Mouse (Mus musculus): ENCODE measurements around the gene Fer1l5.
A peak's percentile ranks its signal among the peaks of the same experiment; 100 is the strongest.

The Fer1l5 gene

GRCm38 (mm10) chr1:36371934-36372845, at the start of gene Fer1l5:
TSS of gene Fer1l5 (plus strand) at chr1:36372291.
- DNase-seq, result no peak

- DNase-seq, result peak; percentile 43
Observed at GRCm38 (mm10) chr1:36323076-36323475, 49.0 kb upstream of the Fer1l5 start.

- peak; percentile 81 for DNase-seq
Observed at GRCm38 (mm10) chr1:36323746-36324448, 48.2 kb upstream of the Fer1l5 start.

- DNase-seq, result no peak
Observed at GRCm38 (mm10) chr1:36325900-36326321, 46.2 kb upstream of the Fer1l5 start.

DNA sequence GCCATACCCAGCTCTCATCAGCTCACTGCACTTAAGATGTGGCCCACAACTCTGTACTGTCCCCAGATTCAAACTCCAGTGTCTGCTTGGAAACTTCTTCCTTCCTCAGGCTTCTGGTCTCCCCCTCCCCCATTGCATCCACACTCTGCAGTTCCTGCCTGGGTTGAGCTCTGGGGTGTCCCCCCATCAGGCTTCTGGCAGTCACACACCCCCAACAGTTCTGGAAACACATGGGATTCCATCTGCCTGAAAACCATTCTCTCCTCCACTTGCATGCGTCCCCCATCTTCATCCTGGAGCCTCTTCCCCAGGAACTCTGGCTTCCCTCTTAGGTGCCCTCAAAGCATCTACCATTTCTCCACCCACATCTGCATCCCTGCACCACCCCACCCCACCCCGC, 45.3 kb upstream of the Fer1l5 start:
- no peak for DNase-seq

- no peak for DNase-seq
Observed at GRCm38 (mm10) chr1:36331743-36332142, 40.3 kb upstream of the Fer1l5 start.

DNA sequence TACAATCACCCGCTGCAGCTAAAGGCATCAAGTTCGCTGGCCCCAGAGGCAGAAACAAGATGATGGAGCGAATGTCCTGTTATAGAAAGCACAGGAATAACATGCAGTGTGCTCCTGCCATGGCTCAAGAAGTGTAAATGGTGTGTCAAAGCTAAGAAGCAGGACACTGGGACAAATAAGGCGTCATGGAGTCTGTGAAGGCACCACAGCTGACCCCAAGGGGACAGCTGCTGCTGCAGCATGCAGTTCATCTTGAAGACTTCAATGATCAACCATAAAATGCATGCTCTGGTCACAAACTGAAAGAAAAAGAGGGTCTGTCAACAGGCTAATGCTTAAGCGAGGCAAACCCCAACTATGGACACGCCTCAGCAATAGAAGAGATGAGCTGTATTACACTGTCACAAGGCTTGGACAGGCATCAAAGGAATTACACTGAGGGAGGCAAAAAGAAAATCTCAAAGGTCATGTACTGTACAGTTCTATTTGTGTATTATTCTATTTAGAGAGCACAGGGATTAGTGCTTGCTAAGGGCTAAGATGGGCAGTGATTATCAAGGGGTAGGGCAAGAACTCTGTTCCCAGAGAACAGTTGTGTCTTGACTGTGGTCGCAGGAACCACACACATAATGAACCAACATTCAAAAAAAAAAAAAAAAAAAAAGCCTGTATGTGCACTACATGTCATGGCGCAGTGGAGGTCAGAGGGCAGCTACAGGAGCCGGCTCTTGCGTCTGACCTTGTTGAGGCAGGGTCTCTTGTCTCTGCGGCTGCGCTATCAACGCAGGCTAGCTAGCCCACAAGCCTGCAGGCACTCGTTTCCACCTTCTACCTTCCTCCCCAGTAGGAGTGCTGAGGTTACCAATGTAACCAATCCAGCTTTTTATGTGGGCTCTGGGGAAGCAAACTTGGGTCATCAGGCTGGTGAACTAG, 38.9 kb upstream of the Fer1l5 start:
- DNase-seq, result no peak

DNA sequence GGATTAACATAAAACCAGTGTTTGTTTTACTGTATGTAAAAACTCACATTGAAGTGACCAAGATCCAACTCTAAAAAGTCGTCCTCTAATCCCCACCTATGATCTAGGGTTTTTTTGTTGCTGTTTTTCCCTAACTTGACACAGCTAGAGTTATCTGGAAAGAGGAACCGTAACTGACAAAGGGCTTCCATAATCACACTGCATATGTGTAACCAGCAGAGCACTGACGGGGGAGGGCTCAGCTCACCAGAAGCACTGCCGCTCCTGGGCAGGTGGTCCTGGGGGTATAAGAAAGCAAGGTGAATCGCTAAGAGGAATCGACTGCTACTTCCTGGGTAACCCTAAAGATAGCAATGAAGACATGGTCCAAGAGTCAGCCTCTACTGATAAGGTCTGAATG, 29.5 kb upstream of the Fer1l5 start:
- no peak for DNase-seq

GRCm38 (mm10) chr1:36352351-36352750, 19.7 kb upstream of the Fer1l5 start:
- DNase-seq, result no peak

DNA sequence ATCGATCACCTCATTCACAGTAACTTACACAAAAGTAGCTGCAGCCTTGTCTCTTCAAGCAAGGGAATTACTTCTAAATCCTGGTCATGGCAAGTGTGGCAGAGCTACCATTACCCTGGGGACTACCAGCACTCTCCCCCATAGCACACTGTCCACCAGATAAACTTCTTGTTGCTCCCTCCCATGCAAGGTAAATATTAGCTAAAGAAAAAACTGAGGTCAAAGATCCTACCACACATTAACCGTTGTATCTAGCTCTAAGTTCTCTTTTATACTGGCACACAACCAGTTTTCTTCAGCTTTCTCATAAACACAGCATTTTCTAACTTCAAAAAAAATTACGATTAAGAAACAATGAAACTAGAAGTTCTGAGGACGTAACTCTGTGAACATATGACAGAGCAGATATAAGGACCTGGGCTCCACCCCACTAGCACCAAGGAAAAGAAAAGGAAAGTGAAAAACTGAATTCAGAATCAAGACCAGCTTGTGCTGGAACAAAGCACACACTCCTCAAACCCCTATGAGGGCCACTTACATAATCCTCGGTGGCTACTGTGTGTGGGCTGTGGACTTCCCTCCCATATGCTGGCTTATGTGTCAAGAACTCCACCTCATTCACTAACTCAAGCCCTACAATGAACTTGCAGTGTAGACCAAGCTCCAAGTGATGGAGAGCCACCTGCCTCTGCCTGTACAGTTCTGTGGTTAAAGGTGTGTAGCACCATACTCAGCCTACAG, 15.0 kb upstream of the Fer1l5 start:
- DNase-seq, result no peak

- DNase-seq, result peak; percentile 5
Observed at GRCm38 (mm10) chr1:36367698-36368097, 4.4 kb upstream of the Fer1l5 start.

- peak; percentile 69 for DNase-seq
Observed at GRCm38 (mm10) chr1:36368112-36368968, 3.8 kb upstream of the Fer1l5 start.

DNA sequence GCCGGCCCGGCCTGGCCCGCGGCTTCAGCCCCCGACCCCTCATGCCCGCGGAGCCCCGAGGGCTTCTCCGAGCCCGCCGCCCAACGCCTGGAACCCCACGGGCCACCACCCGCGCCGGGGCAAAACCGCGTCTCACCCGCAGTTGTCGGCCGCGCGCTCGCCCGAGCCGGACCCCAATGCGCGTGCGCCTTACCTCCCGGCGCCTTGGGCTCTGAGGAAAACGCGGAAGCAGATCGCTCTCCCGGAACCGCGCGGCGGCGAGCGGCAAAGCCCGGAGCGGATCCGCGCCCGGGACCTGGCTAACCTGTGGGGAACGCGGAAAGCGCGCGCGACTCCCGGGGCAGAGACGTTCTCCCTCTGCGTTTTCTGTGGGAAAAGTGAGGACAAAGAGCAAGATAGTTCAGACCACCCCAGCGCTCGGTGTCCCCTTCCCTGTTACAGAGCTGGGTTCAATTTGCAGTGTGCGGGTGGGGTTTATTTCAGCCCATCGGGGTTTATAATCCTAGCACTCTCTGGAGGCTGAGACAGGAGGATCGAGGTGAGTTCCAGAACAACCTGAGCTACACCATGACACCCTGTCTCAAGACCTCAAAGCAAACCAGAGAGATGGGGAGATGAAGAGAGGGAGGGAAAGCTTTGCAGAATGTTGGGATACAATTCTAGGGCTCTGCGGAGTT, 3.0 kb upstream of the Fer1l5 start, which contains the start of gene Kansl3:
Gene Kansl3 (minus strand): TSS at position 213 of the 677 bp plus-strand sequence.
- peak; percentile 91 for DNase-seq

DNA sequence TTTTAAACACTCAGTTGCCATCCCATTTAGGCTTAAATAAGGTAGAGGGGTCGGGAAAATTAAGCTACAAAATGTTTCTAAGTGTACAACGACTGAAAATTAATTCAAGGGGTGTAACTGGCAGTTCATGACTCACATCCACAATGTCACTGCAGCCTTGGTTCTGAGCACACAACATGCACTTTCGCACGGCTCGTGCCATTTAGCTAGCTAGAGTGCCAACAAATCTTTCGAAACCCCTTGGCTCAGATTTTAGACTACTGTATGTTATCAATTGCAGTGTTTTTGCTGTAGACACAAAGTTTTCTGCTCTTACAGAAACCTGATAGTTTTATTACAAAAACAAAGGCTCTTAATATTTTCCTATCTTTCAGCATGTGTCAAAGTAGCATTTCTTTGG, 1.2 kb upstream of the Fer1l5 start:
- no peak for DNase-seq

GRCm38 (mm10) chr1:36378880-36379279, 6.8 kb downstream of the Fer1l5 start:
- no peak for DNase-seq

DNA sequence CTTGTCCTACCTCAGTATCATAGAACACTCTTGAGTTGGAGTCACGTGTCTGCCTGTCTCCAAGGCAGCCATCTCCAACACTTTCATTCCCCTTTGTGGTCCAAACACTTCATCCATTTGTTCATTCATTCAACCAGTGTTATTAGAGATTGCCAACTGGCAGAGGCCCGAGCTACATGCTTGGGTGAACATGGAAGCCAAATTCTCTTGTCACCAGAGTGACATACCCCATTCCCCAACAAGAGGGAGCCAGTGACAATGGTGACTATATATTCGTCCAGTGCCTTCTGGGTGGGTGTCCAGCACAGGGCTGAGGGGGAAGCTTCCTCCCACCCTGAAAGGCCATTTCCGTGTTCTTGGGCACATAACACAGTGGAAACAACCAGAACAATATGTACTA, 7.5 kb downstream of the Fer1l5 start:
- peak; percentile 47 for DNase-seq

GRCm38 (mm10) chr1:36397041-36397440, 24.9 kb downstream of the Fer1l5 start:
- DNase-seq, result no peak

DNA sequence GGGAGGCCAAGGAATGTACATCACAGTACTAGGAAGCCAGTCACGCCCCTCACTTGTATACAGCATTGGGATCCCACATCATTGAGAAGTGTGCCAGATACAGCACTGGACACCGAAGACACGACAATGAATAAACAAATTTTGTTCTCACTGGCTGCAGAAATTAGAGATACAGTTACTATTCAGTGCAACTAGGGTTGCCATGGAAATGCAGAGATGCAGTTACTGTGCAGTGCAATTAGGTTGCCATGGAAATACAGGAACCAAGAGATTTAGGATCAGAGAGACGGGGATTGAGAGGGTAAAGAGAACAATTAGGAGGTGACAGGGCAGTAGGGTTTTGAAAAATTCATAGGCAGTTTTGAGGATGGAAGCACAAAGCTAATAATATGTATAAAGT, 29.4 kb downstream of the Fer1l5 start:
- no peak for DNase-seq

DNA sequence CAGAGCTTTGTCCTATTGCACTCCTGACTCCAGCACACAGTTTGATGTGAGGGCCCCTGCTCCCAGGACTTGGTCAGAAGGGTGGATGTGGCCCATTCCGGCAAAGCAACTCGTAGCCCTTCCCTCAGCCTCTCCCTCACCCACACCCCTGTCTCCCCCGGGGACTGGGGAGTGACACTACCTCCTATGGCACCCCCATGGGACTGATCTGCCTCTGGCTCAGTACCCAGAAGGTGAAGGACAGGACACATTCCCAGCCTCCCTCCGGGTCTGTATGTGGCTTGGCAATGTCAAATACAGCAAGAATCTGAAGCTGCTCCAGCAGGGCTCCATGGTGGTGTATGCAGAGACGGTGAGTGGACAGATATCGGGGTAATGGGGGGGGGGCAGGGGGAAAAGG, 32.4 kb downstream of the Fer1l5 start:
- no peak for DNase-seq

DNA sequence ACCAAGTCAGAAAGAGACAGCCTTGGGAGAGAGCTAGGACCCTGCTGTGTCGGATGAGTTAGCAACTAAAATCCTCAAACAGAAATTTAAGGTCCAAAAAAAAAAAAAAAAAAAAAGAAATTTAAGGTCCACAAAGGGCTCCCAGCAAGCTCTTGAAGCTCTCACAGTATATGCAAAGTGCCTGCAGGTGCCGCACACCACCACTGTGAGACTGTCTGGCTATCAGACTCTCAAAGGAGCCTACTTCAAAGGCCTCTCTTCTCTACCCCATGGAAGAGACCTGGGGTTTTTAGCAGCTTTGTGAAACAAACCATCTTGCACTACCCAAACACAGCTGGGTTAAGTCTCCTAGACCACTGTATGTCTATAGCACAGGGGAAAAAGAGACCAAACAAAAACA, 57.4 kb downstream of the Fer1l5 start:
- no peak for DNase-seq

DNA sequence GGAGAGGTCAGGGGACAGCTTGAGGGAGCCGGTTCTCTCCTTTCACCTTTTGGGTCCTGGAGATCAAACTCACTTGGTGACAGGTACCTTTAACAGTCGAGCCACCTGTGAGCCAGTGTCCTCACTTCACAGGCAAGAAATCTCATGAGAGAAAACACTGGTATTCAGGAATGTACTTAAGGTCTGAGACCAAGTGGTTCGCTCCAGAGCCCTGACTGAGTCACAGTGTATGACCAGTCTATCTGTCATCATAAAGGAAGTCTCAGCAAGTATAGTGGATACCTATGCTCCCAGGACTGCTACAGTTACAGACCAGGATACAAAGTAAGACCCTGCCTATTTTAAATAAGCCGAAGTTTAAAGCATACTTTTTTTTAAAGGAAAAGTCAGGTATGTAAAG, 60.9 kb downstream of the Fer1l5 start:
- DNase-seq, result no peak

All from lung, postnatal 10 days (tissue).